8 mouse cellular contexts compared by ENCODE assay signal in the genomic region with DNA sequence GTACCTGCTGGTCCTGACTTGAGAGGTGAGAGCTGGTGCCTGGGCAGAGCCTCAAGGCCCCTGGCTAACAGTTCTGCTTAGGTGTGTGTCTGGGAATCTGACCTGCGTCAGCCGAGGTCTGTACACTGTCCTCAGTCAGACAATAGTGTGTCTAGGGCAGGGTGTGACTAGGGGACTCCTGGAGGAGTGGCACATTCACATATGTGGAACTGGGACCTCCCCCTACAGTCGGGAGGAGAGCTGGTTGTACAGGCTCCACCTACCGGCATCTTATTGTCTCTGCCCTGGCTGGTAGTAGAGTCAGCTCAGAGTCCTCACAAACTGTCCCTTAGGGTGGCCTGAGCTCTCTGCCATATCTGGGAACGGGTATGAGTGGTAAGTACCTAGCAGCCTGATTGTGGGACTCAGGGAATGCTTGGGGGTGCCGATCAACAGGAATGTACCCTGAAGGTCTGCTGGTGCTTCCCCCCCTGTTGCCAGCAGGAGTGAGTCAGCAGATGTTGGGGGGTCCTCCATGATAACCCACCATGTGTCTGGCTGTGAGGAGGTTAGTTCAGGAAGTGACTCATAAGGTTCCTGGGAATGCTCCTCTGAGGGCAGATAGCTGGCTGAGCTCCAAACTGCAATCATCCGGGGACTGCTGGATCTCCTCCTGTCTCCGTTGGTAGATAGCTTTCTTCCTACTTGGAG. TPM values are rescaled to one million over a fixed set of nuclear protein-coding genes. Genes with fewer than 3 reads are reported as not detected.
A peak's percentile ranks its signal among the peaks of the same experiment; 100 is the strongest.
DNase-seq lines count a peak whose midpoint lies in the region; ATAC-seq and TF ChIP-seq lines count a peak whose summit lies in the region.

No protein-coding gene starts in this region.

- H3K27ac ChIP-seq in forebrain, embryonic 12.5 days, result peak overlapping the region; percentile 84
- H3K27ac ChIP-seq in hindbrain, embryonic 11.5 days (ENCODE audit: low read depth, low read length), result peak overlapping the region; percentile 89
- peak overlapping the region; percentile 82 for H3K27ac ChIP-seq in limb, embryonic 12.5 days
- peak overlapping the region; percentile 66 for H3K27ac ChIP-seq in midbrain, embryonic 11.5 days (ENCODE audit: low read depth, low read length)

- peaks cover 33% of the 10 kb centered on the region for H3K27me3 ChIP-seq in forebrain, embryonic 12.5 days
- H3K27me3 ChIP-seq in hindbrain, embryonic 11.5 days (ENCODE audit: control insufficient read depth, insufficient read depth, low read length), result peaks cover 32% of the 10 kb centered on the region
- H3K27me3 ChIP-seq in limb, embryonic 12.5 days, result peaks cover 29% of the 10 kb centered on the region
- peaks cover 34% of the 10 kb centered on the region for H3K27me3 ChIP-seq in midbrain, embryonic 11.5 days (ENCODE audit: control insufficient read depth, insufficient read depth, low read length)

- H3K9me3 ChIP-seq in forebrain, embryonic 12.5 days, result no peaks in the 10 kb centered on the region
- no peaks in the 10 kb centered on the region for H3K9me3 ChIP-seq in hindbrain, embryonic 11.5 days (ENCODE audit: control insufficient read depth, low read length)
- no peaks in the 10 kb centered on the region for H3K9me3 ChIP-seq in limb, embryonic 12.5 days
- H3K9me3 ChIP-seq in midbrain, embryonic 11.5 days (ENCODE audit: control insufficient read depth, low read length), result no peaks in the 10 kb centered on the region

- peak overlapping the region; percentile 60 for H3K4me3 ChIP-seq in forebrain, embryonic 12.5 days (replicated peaks)
- H3K4me3 ChIP-seq in hindbrain, embryonic 11.5 days (ENCODE audit: low read depth, low read length), result peak overlapping the region; percentile 51
- peak overlapping the region; percentile 75 for H3K4me3 ChIP-seq in limb, embryonic 12.5 days (replicated peaks)
- peak overlapping the region; percentile 68 for H3K4me3 ChIP-seq in midbrain, embryonic 11.5 days (ENCODE audit: low read depth, low read length)

- H3K9ac ChIP-seq in forebrain, embryonic 12.5 days, result peak overlapping the region; percentile 71
- H3K9ac ChIP-seq in hindbrain, embryonic 11.5 days (ENCODE audit: low read depth, low read length), result peak overlapping the region; percentile 59
- H3K9ac ChIP-seq in limb, embryonic 12.5 days (replicated peaks), result peak overlapping the region; percentile 79
- H3K9ac ChIP-seq in midbrain, embryonic 11.5 days (ENCODE audit: low read length), result peak overlapping the region; percentile 81

- peak overlapping the region; percentile 65 for H3K4me2 ChIP-seq in forebrain, embryonic 12.5 days
- peak overlapping the region; percentile 66 for H3K4me2 ChIP-seq in hindbrain, embryonic 11.5 days (replicated peaks; ENCODE audit: low read depth, low read length)
- H3K4me2 ChIP-seq in limb, embryonic 12.5 days, result peak overlapping the region; percentile 86
- H3K4me2 ChIP-seq in midbrain, embryonic 11.5 days, result peak overlapping the region; percentile 72

- ATAC-seq in forebrain, embryonic 12.5 days (ENCODE audit: low FRiP score), result peak; percentile 82
- ATAC-seq in hindbrain, embryonic 11.5 days (ENCODE audit: low FRiP score), result peak; percentile 82
- peak; percentile 63; the same call in 1 of the 2 replicates for ATAC-seq in limb, embryonic 12.5 days (ENCODE audit: insufficient number of reproducible peaks, insufficient read depth, low FRiP score, low TSS enrichment, low read depth)
- ATAC-seq in midbrain, embryonic 11.5 days (ENCODE audit: low FRiP score), result peak; percentile 81

- H3K4me1 ChIP-seq in forebrain, embryonic 12.5 days, result peaks cover 46% of the 10 kb centered on the region
- peaks cover 9% of the 10 kb centered on the region for H3K4me1 ChIP-seq in hindbrain, embryonic 11.5 days (replicated peaks; ENCODE audit: control insufficient read depth, insufficient read depth, low read length)
- peaks cover 54% of the 10 kb centered on the region for H3K4me1 ChIP-seq in limb, embryonic 12.5 days (replicated peaks)
- H3K4me1 ChIP-seq in midbrain, embryonic 11.5 days (ENCODE audit: control insufficient read depth, insufficient read depth, low read length), result peaks cover 27% of the 10 kb centered on the region

- 21% methylated on average over 8 of the region's 8 CpGs for WGBS in forebrain, embryonic 12.5 days
- WGBS in hindbrain, embryonic 11.5 days, result 30% methylated on average over 8 of the region's 8 CpGs
- WGBS in limb, embryonic 12.5 days, result 16% methylated on average over 8 of the region's 8 CpGs
- WGBS in midbrain, embryonic 11.5 days, result 28% methylated on average over 8 of the region's 8 CpGs

- TF ChIP-seq POLR2A in brain, embryonic 14.5 days (IDR thresholded peaks at IDR 0.05; ENCODE audit: borderline replicate concordance, extremely low read depth, insufficient read depth, insufficient read length, poor library complexity, severe bottlenecking), result no peak; the same call in 1 of the 2 replicates

- peak; percentile 50; the same call in 1 of the 2 replicates for TF ChIP-seq CTCF in brain, embryonic 14.5 days (IDR thresholded peaks at IDR 0.05; ENCODE audit: borderline replicate concordance, extremely low read depth, insufficient read depth, insufficient read length)

- peaks cover 34% of the 10 kb centered on the region for H3K36me3 ChIP-seq in forebrain, embryonic 12.5 days (replicated peaks)
- peaks cover 7% of the 10 kb centered on the region; the same call in 1 of the 2 replicates for H3K36me3 ChIP-seq in hindbrain, embryonic 11.5 days (ENCODE audit: control insufficient read depth, insufficient read depth, low read length)
- peaks cover 35% of the 10 kb centered on the region for H3K36me3 ChIP-seq in limb, embryonic 12.5 days
- H3K36me3 ChIP-seq in midbrain, embryonic 11.5 days (ENCODE audit: control insufficient read depth, insufficient read depth, low read length), result peaks cover 8% of the 10 kb centered on the region; the same call in 1 of the 2 replicates

- peak; percentile 43 for DNase-seq in right cerebral cortex, postnatal 14 days
- no peak for DNase-seq in right cerebral cortex, postnatal 36 days (ENCODE audit: low spot score in 2 of 2)
- DNase-seq in brain, embryonic 14.5 days (ENCODE audit: low read depth), result peak; percentile 91
- peak; percentile 79 for DNase-seq in hindbrain, embryonic 11.5 days (ENCODE audit: low spot score)
- DNase-seq in midbrain, embryonic 11.5 days (ENCODE audit: low spot score, missing footprints), result peak; percentile 90
- DNase-seq in thymus, adult 18-20 months, result peak; percentile 33 to 50

RNA-seq across cellular contexts. Expression of a gene that starts 1.5 kb away (rescaled TPM):
- 99.7 and 130 TPM in 2 replicates for polyA plus RNA-seq in brain, embryonic 14.5 days (2012; rRNA removed)
- 13.9 and 18.2 TPM in 2 replicates for polyA plus RNA-seq in forebrain, embryonic 12.5 days (2016; fragmentation: Nextera tagmentation; extraction: Ambion mirVana)
- polyA plus RNA-seq in hindbrain, embryonic 11.5 days (2014; fragmentation: Nextera tagmentation; extraction: Ambion mirVana), result 40.1 and 57.9 TPM in 2 replicates
- polyA plus RNA-seq in limb, embryonic 12.5 days (2016; fragmentation: Nextera tagmentation; extraction: Ambion mirVana), result 11.3 and 13.5 TPM in 2 replicates
- polyA plus RNA-seq in midbrain, embryonic 11.5 days (2014; fragmentation: Nextera tagmentation; extraction: Ambion mirVana), result 32.5 and 36.6 TPM in 2 replicates

RNA-seq across cellular contexts. Expression of a gene that starts 6.3 kb away (rescaled TPM):
- 47.0 and 48.7 TPM in 2 replicates for polyA plus RNA-seq in brain, embryonic 14.5 days (2012; rRNA removed)
- 69.8 and 78.4 TPM in 2 replicates for polyA plus RNA-seq in forebrain, embryonic 12.5 days (2016; fragmentation: Nextera tagmentation; extraction: Ambion mirVana)
- polyA plus RNA-seq in hindbrain, embryonic 11.5 days (2014; fragmentation: Nextera tagmentation; extraction: Ambion mirVana), result 71.5 and 74.0 TPM in 2 replicates
- 65.7 and 67.3 TPM in 2 replicates for polyA plus RNA-seq in limb, embryonic 12.5 days (2016; fragmentation: Nextera tagmentation; extraction: Ambion mirVana)
- 63.5 and 74.2 TPM in 2 replicates for polyA plus RNA-seq in midbrain, embryonic 11.5 days (2014; fragmentation: Nextera tagmentation; extraction: Ambion mirVana)

RNA-seq across cellular contexts. Expression of a gene that starts 6.4 kb away (rescaled TPM):
- 43.8 and 44.2 TPM in 2 replicates for polyA plus RNA-seq in brain, embryonic 14.5 days (2012; rRNA removed)
- 18.8 and 24.2 TPM in 2 replicates for polyA plus RNA-seq in forebrain, embryonic 12.5 days (2016; fragmentation: Nextera tagmentation; extraction: Ambion mirVana)
- 29.6 and 31.4 TPM in 2 replicates for polyA plus RNA-seq in hindbrain, embryonic 11.5 days (2014; fragmentation: Nextera tagmentation; extraction: Ambion mirVana)
- polyA plus RNA-seq in limb, embryonic 12.5 days (2016; fragmentation: Nextera tagmentation; extraction: Ambion mirVana), result 24.8 and 33.0 TPM in 2 replicates
- polyA plus RNA-seq in midbrain, embryonic 11.5 days (2014; fragmentation: Nextera tagmentation; extraction: Ambion mirVana), result 26.9 and 28.6 TPM in 2 replicates

RNA-seq across cellular contexts. Expression of a gene that starts 7.8 kb away (rescaled TPM):
- polyA plus RNA-seq in brain, embryonic 14.5 days (2012; rRNA removed), result 5.1 and 5.4 TPM in 2 replicates
- polyA plus RNA-seq in forebrain, embryonic 12.5 days (2016; fragmentation: Nextera tagmentation; extraction: Ambion mirVana), result 4.0 and 4.3 TPM in 2 replicates
- polyA plus RNA-seq in hindbrain, embryonic 11.5 days (2014; fragmentation: Nextera tagmentation; extraction: Ambion mirVana), result 4.4 and 4.5 TPM in 2 replicates
- polyA plus RNA-seq in limb, embryonic 12.5 days (2016; fragmentation: Nextera tagmentation; extraction: Ambion mirVana), result 7.7 and 9.8 TPM in 2 replicates
- 2.7 and 5.3 TPM in 2 replicates for polyA plus RNA-seq in midbrain, embryonic 11.5 days (2014; fragmentation: Nextera tagmentation; extraction: Ambion mirVana)

RNA-seq across cellular contexts. Expression of a gene that starts 13.7 kb away (rescaled TPM):
- polyA plus RNA-seq in brain, embryonic 14.5 days (2012; rRNA removed), result 19.3 and 19.8 TPM in 2 replicates
- polyA plus RNA-seq in forebrain, embryonic 12.5 days (2016; fragmentation: Nextera tagmentation; extraction: Ambion mirVana), result 16.2 and 18.3 TPM in 2 replicates
- 13.7 and 14.2 TPM in 2 replicates for polyA plus RNA-seq in hindbrain, embryonic 11.5 days (2014; fragmentation: Nextera tagmentation; extraction: Ambion mirVana)
- 13.7 and 14.9 TPM in 2 replicates for polyA plus RNA-seq in limb, embryonic 12.5 days (2016; fragmentation: Nextera tagmentation; extraction: Ambion mirVana)
- 12.7 and 14.0 TPM in 2 replicates for polyA plus RNA-seq in midbrain, embryonic 11.5 days (2014; fragmentation: Nextera tagmentation; extraction: Ambion mirVana)

Comparison
In these comparisons a context has a peak if more than half of its experiments do, and no peak if none do; other contexts are left out.
1. DNase-seq: peak in right cerebral cortex, postnatal 14 days (single experiment), brain, embryonic 14.5 days (single experiment), hindbrain, embryonic 11.5 days (single experiment), midbrain, embryonic 11.5 days (single experiment) and thymus, adult 18-20 months (2 of 2); none in right cerebral cortex, postnatal 36 days (0 of 2).
2. Peak in every context shown above with its lines, with median percentiles within 50 percentile points of each other: ATAC-seq, H3K27ac ChIP-seq, H3K4me2 ChIP-seq, H3K4me3 ChIP-seq and H3K9ac ChIP-seq.